Mouse (Mus musculus): ENCODE measurements around the gene Zbtb20.

DNA sequence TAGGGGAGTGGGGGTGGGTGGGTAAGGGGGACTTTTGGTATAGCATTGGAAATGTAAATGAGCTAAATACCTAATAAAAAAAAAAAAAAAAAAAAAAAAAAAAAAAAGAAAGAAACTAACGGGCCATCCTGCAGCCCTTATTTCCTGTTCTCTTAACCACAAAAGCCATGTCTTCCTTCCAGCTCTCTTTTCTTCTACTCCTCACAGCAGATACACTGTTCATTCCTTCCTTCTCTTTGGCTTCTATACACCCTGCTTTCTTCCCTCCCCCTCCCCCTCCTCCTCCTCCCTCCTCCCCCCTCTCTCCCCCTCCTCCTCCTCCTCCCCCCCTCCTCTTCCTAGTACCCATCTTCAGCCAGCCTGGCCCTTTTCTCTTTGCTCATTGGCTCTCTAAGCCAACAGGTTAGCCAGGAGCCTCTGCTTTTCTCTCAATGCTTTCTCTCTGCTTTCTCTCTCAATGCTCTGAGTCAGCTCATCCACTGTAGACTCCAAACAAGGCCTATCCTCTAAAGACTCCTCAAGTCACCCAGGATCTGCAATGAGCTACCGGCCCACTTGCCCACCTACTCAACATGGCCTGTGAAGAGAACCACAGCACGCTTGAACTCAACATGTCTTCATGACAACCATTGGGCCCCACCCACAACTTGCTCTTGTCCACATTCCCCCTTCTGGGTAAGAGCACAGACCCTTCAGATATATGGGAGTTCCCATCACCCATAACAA, 774.8 kb downstream of the Zbtb20 start:
- TF ChIP-seq CTCF (IDR thresholded peaks at IDR 0.05) (no peak), POLR2A (IDR thresholded peaks at IDR 0.05; ENCODE audit: insufficient read depth, low read depth, low read length) (no peak)

Data from heart, adult 2 months (tissue).